Mouse (Mus musculus) intestine, embryonic 15.5 days (tissue): ENCODE measurements around the gene Mxi1. TPM values are rescaled to one million over a fixed set of nuclear protein-coding genes. Genes with fewer than 3 reads are reported as not detected.

ENCODE experiments used
- ATAC-seq: fragments of 200-750 bp; cut with Nextera tagmentation; 2 replicates; pipeline ENCODE4 v1.8.0; 2017; ENCODE audit warnings: moderate TSS enrichment, moderate library complexity
- H3K27ac ChIP-seq: fragments of 300-500 bp; sonication (generic); 2 replicates; pipeline ENCODE4 v1.5.1; 2015; ENCODE audit warnings: mild to moderate bottlenecking, inconsistent platforms
- H3K27me3 ChIP-seq: fragments of 300-500 bp; sonication (generic); replicated peaks from 2 replicates; pipeline ENCODE4 v1.6.1; 2015; ENCODE audit warnings: inconsistent platforms
- H3K36me3 ChIP-seq: fragments of 300-500 bp; sonication (generic); 2 replicates; pipeline ENCODE4 v1.6.1; 2015; ENCODE audit warnings: inconsistent platforms
- H3K4me1 ChIP-seq: fragments of 300-500 bp; sonication (generic); replicated peaks from 2 replicates; pipeline ENCODE4 v1.6.1; 2015; ENCODE audit warnings: inconsistent platforms
- H3K4me2 ChIP-seq: fragments of 300-500 bp; sonication (generic); replicated peaks from 2 replicates; pipeline ENCODE4 v1.6.1; 2015; ENCODE audit warnings: mild to moderate bottlenecking, inconsistent platforms
- H3K4me3 ChIP-seq: fragments of 300-500 bp; sonication (generic); replicated peaks from 2 replicates; pipeline ENCODE4 v1.5.1; 2015; ENCODE audit warnings: inconsistent platforms
- H3K9ac ChIP-seq: fragments of 300-500 bp; sonication (generic); 2 replicates; pipeline ENCODE4 v1.6.1; 2015; ENCODE audit warnings: inconsistent platforms
- H3K9me3 ChIP-seq: fragments of 300-500 bp; sonication (generic); 2 replicates; pipeline ENCODE4 v1.6.1; 2016; ENCODE audit warnings: inconsistent platforms
- WGBS: fragments of 180-500 bp; shearing (Covaris S2); methylation state at CpG from one replicate; pipeline ENCODE4 v1.1.7; 2015; 5-methylcytosine and 5-hydroxymethylcytosine counted together
- polyA plus RNA-seq: library from polyadenylated mRNA; unstranded; fragments of >200 nt; fragmentation: Nextera tagmentation; extraction: Ambion mirVana; gene quantifications from 2 replicates; pipeline ENCODE4 v1.2.1, GENCODE M21; 2015

The Mxi1 gene
- polyA plus RNA-seq, 1 experiment from 2014 or later: 34.5 TPM

GRCm38 (mm10) chr19:53318143-53319132, 8.1 kb downstream of the Mxi1 start:
- Histone ChIP-seq H3K36me3 (no peaks in the 10 kb centered on the region), H3K9ac (no peak overlapping the region), H3K27ac (peak overlapping the region; percentile 78), H3K9me3 (no peaks in the 10 kb centered on the region), H3K4me3 (no peak overlapping the region), H3K27me3 (no peaks in the 10 kb centered on the region), H3K4me1 (peaks cover 43% of the 10 kb centered on the region), H3K4me2 (peak overlapping the region; percentile 26)
- 62% methylated on average over 16 of the region's 16 CpGs for WGBS
- ATAC-seq: peak; percentile 26; the same call in 1 of the 2 replicates

GRCm38 (mm10) chr19:53320264-53321110, 10.2 kb downstream of the Mxi1 start:
- no peak overlapping the region for H3K9ac ChIP-seq
- no peaks in the 10 kb centered on the region for H3K36me3 ChIP-seq
- H3K4me3 ChIP-seq: no peak overlapping the region
- 65% methylated on average over 9 of the region's 9 CpGs for WGBS
- peak overlapping the region; percentile 66 for H3K27ac ChIP-seq
- peak; percentile 44 for ATAC-seq
- no peaks in the 10 kb centered on the region for H3K27me3 ChIP-seq
- no peaks in the 10 kb centered on the region for H3K9me3 ChIP-seq
- peaks cover 38% of the 10 kb centered on the region for H3K4me1 ChIP-seq
- H3K4me2 ChIP-seq: 0 out of 2 replicates have a peak overlapping the region, but pooled peaks have one; percentile 22

GRCm38 (mm10) chr19:53321273-53321672, 11.0 kb downstream of the Mxi1 start:
- peak overlapping the region; percentile 22; the same call in 1 of the 2 replicates for H3K4me2 ChIP-seq
- WGBS: 43% methylated on average over 10 of the region's 10 CpGs

GRCm38 (mm10) chr19:53322438-53323048, 12.2 kb downstream of the Mxi1 start:
- no peaks in the 10 kb centered on the region for H3K27me3 ChIP-seq
- H3K4me3 ChIP-seq: no peak overlapping the region
- peaks cover 36% of the 10 kb centered on the region for H3K4me1 ChIP-seq
- ATAC-seq: no peak
- no peak overlapping the region for H3K9ac ChIP-seq
- no peaks in the 10 kb centered on the region for H3K9me3 ChIP-seq
- WGBS: 94% methylated on average over 12 of the region's 12 CpGs
- H3K4me2 ChIP-seq: no peak overlapping the region
- no peak overlapping the region for H3K27ac ChIP-seq
- no peaks in the 10 kb centered on the region for H3K36me3 ChIP-seq

More at GRCm38 (mm10) chr19:53321273-53321672, 11.0 kb downstream of the Mxi1 start:
- ATAC-seq: peak; percentile 60
- Histone ChIP-seq H3K4me1 (peaks cover 41% of the 10 kb centered on the region), H3K27ac (peak overlapping the region; percentile 66), H3K9me3 (no peaks in the 10 kb centered on the region), H3K9ac (no peak overlapping the region), H3K27me3 (no peaks in the 10 kb centered on the region), H3K36me3 (no peaks in the 10 kb centered on the region), H3K4me3 (no peak overlapping the region)

GRCm38 (mm10) chr19:53324866-53325265, 14.5 kb downstream of the Mxi1 start:
- ATAC-seq: no peak
- WGBS: 59% methylated on average over 6 of the region's 6 CpGs
- no peak overlapping the region for H3K4me2 ChIP-seq
- H3K27ac ChIP-seq: no peak overlapping the region
- no peaks in the 10 kb centered on the region for H3K27me3 ChIP-seq
- no peaks in the 10 kb centered on the region for H3K9me3 ChIP-seq
- no peak overlapping the region for H3K4me3 ChIP-seq
- H3K9ac ChIP-seq: no peak overlapping the region
- no peaks in the 10 kb centered on the region for H3K36me3 ChIP-seq
- H3K4me1 ChIP-seq: peaks cover 26% of the 10 kb centered on the region

GRCm38 (mm10) chr19:53325578-53326295, 15.4 kb downstream of the Mxi1 start:
- 16% methylated on average over 27 of the region's 27 CpGs for WGBS
- H3K4me3 ChIP-seq: peak overlapping the region; percentile 27
- peak overlapping the region; percentile 55; the same call in 1 of the 2 replicates for H3K27ac ChIP-seq
- no peaks in the 10 kb centered on the region for H3K27me3 ChIP-seq
- H3K9ac ChIP-seq: peak overlapping the region; percentile 36
- H3K9me3 ChIP-seq: no peaks in the 10 kb centered on the region
- H3K36me3 ChIP-seq: no peaks in the 10 kb centered on the region
- peak overlapping the region; percentile 65 for H3K4me2 ChIP-seq
- ATAC-seq: peak; percentile 26
- H3K4me1 ChIP-seq: peaks cover 29% of the 10 kb centered on the region

DNA sequence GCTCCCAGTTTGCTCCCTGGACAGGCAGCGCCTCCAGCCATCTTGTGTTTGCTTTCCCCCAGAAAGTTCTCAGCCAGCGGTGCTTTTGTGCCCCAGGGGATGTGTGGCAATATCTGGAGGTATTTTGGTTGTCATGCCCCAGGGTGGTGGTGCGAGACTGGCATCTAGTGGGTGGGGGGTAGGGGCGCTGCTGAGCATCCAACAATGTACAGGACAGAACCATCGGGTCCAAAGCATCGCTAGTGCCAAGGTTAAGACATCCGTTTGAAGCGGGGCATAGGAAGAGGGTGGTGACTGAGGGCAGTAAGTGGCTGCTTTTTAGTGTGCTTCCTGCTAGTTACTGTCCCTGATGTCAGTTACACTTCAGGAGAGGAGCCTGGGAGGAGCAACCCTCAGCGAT, 17.8 kb downstream of the Mxi1 start:
- no peak overlapping the region for H3K4me3 ChIP-seq
- H3K9me3 ChIP-seq: no peaks in the 10 kb centered on the region
- peaks cover 8% of the 10 kb centered on the region; the same call in 1 of the 2 replicates for H3K36me3 ChIP-seq
- no peak for ATAC-seq
- no peak overlapping the region for H3K27ac ChIP-seq
- no peaks in the 10 kb centered on the region for H3K27me3 ChIP-seq
- WGBS: 72% methylated on average over 9 of the region's 9 CpGs
- H3K4me2 ChIP-seq: no peak overlapping the region
- H3K4me1 ChIP-seq: peaks cover 17% of the 10 kb centered on the region
- H3K9ac ChIP-seq: no peak overlapping the region

GRCm38 (mm10) chr19:53329221-53329991, 19.1 kb downstream of the Mxi1 start:
- Histone ChIP-seq H3K36me3 (peaks cover 8% of the 10 kb centered on the region; the same call in 1 of the 2 replicates), H3K9me3 (no peaks in the 10 kb centered on the region), H3K4me3 (peak overlapping the region; percentile 92), H3K27me3 (no peaks in the 10 kb centered on the region), H3K9ac (peak overlapping the region; percentile 78), H3K27ac (peak overlapping the region; percentile 83), H3K4me1 (peaks cover 17% of the 10 kb centered on the region), H3K4me2 (peak overlapping the region; percentile 93)
- peak; percentile 85 for ATAC-seq
- under 1% methylated on average over 95 of the region's 106 CpGs for WGBS

- no peaks in the 10 kb centered on the region for H3K9me3 ChIP-seq
- H3K4me2 ChIP-seq: peak overlapping the region; percentile 93
- WGBS: under 1% methylated on average over 29 of the region's 29 CpGs
- no peaks in the 10 kb centered on the region for H3K27me3 ChIP-seq
- ATAC-seq: peak; percentile 76
- H3K4me1 ChIP-seq: peaks cover 15% of the 10 kb centered on the region
- peak overlapping the region; percentile 83 for H3K27ac ChIP-seq
- peak overlapping the region; percentile 92 for H3K4me3 ChIP-seq
- peaks cover 8% of the 10 kb centered on the region; the same call in 1 of the 2 replicates for H3K36me3 ChIP-seq
- H3K9ac ChIP-seq: peak overlapping the region; percentile 78
Measured at GRCm38 (mm10) chr19:53329992-53330381, 19.7 kb downstream of the Mxi1 start.

GRCm38 (mm10) chr19:53331882-53332500, 21.7 kb downstream of the Mxi1 start:
- Histone ChIP-seq H3K4me1 (0 out of 2 replicates have a peak, but pooled peaks cover 5% of the 10 kb centered on the region), H3K4me3 (no peak overlapping the region), H3K9me3 (no peaks in the 10 kb centered on the region), H3K27ac (no peak overlapping the region), H3K36me3 (peaks cover 8% of the 10 kb centered on the region; the same call in 1 of the 2 replicates), H3K4me2 (no peak overlapping the region), H3K27me3 (no peaks in the 10 kb centered on the region), H3K9ac (no peak overlapping the region)
- no peak for ATAC-seq
- 90% methylated on average over 21 of the region's 21 CpGs for WGBS
